Mouse (Mus musculus) megakaryocyte, embryonic 14.5 days (primary cell): ENCODE results near the gene Il11. TPM values are rescaled to one million over a fixed set of nuclear protein-coding genes. Genes with fewer than 3 reads are reported as not detected.

ENCODE experiments used
- H3K27me3 ChIP-seq: replicated peaks from 2 replicates; pipeline ENCODE3; 2012; ENCODE audit warnings: inconsistent platforms
- H3K36me3 ChIP-seq: replicated peaks from 2 replicates; pipeline ENCODE3; 2012; ENCODE audit warnings: low read length, inconsistent platforms, mixed read lengths
- H3K4me1 ChIP-seq: 2 replicates; pipeline ENCODE4 v1.6.1; 2012; ENCODE audit warnings: inconsistent platforms
- H3K4me3 ChIP-seq: replicated peaks from 2 replicates; pipeline ENCODE3; 2012; ENCODE audit warnings: moderate library complexity, mild to moderate bottlenecking, inconsistent platforms
- H3K9me3 ChIP-seq: 2 replicates; pipeline ENCODE4 v1.6.1; 2012; ENCODE audit warnings: inconsistent platforms
- FLI1 ChIP-seq: IDR thresholded peaks from 2 replicates; pipeline ENCODE4 v1.6.1; 2012; ENCODE audit warnings: low read length, inconsistent platforms, mixed read lengths
- GATA1 ChIP-seq: IDR thresholded peaks from 3 replicates; pipeline ENCODE4 v1.6.1; 2012; ENCODE audit warnings: mixed read lengths, low read length, inconsistent platforms, borderline replicate concordance
- polyA plus RNA-seq: library from polyadenylated mRNA; stranded (reverse); fragments of >175 nt; gene quantifications from 2 replicates; pipeline ENCODE4 v1.2.3, GENCODE M21; 2012; ENCODE audit warnings: low replicate concordance; ENCODE audit not compliant: insufficient read depth

Il11 gene
- polyA plus RNA-seq, 1 experiment = 0.26 TPM

DNA sequence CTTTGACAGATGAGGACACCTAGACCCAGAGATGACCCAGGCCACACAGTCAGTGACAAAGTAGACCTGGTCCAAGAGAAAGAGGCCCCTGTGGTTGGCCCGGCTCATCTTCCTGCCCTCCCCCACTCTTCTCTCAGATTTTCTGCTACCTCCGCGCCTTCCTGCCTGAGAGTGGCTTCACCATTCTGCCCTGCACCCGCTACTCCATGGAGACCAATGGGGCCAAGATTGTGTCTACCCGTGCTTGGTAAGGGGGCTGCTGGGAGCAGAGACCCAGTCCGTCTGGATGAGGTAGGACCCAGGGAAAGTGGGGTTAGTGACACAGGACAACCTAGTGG lies 40.2 kb downstream of the Il11 start:
- Histone ChIP-seq H3K27me3 (no peaks in the 10 kb centered on the region), H3K4me3 (peak overlapping the region; percentile 59), H3K9me3 (no peaks in the 10 kb centered on the region), H3K4me1 (peaks cover 74% of the 10 kb centered on the region), H3K36me3 (peaks cover 63% of the 10 kb centered on the region)
- TF ChIP-seq FLI1 = no peak
- TF ChIP-seq GATA1 = no peak

DNA sequence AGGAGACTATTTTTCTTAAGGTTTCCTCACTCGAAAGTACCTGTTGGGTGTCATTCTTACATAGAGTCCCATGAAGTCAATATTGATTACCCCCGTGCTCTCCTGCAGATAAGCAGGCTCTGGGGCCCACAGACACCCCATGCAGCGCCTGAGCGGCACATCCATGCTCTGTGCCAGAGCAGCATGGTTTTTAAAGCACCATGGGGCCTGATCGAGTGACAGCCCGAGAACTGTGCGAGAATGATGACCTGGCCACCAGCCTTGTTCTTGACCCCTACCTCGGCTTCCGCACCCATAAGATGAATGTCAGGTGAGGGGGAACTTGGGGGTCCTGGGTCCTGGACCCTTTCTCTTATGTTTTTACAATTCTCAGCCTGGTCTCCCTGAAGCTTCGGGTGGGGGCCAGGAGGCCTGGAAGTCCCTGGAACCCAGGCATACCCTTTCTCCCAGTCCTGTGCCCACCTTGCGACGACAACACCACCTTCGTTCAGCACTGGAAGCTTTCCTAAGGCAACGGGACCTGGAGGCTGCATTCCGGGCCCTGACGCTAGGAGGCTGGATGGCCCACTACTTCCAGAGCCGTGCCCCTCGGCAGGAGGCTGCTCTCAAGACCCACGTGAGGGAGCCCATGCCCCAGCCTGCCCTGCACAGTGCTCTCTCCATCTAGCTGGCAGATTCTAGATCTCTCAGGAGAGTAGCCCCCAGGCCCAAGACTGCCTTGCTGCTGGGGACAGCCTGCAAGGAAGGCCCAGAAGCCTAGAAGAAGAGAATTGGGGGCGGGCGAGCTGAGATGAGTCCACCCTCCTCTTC lies 40.8 kb downstream of the Il11 start:
- Histone ChIP-seq H3K36me3 (peaks cover 58% of the 10 kb centered on the region), H3K4me1 (peaks cover 68% of the 10 kb centered on the region), H3K9me3 (no peaks in the 10 kb centered on the region), H3K27me3 (no peaks in the 10 kb centered on the region), H3K4me3 (peak overlapping the region; percentile 94)
- TF ChIP-seq FLI1 (no peak), GATA1 (no peak)

DNA sequence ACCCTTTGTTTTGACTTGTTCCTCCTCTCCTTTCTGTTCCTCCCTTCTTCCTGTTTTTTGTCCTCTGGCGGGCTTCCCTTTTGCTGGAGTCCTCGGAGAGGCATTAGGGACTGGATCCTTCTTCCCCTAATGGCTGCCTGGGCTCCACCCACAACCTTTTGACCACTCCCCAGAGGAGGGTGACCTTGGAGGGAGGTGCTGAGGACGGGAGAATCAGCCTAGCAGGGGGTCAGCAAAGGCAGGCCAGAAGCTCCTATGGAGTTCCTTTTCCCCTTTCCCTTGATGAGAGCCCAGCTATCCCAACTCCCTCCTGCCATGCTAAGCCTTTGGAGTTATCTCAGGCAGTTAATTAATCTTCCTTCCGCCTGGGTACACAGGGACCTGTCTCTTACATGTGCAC lies 41.5 kb downstream of the Il11 start:
- TF ChIP-seq GATA1 (no peak), FLI1 (no peak)
- Histone ChIP-seq H3K27me3 (no peaks in the 10 kb centered on the region), H3K36me3 (peaks cover 50% of the 10 kb centered on the region), H3K4me1 (peaks cover 61% of the 10 kb centered on the region), H3K9me3 (no peaks in the 10 kb centered on the region), H3K4me3 (peak overlapping the region; percentile 94)

DNA sequence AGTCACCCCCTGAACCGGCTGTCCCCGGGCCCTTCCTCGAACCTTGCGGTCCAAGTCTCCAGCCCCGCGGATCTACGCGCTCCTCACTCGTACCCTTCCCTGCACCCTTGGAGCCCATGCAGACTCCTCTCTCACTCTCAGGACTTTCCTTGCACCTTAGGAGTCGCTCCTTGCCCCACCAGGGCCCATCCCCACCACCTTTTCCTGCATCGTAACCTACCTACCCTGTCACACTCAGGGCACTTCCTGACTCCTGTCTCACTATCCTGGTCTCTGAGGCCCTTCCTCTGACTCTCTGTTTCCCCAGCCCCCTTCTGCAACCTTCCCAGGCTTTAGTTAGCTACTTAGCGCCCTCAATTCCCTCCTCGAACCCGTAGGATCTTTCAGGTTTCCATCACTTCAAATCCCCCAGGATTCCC lies 42.3 kb downstream of the Il11 start:
- peaks cover 42% of the 10 kb centered on the region for H3K36me3 ChIP-seq
- peak overlapping the region; percentile 94 for H3K4me3 ChIP-seq
- H3K4me1 ChIP-seq = peaks cover 53% of the 10 kb centered on the region
- no peaks in the 10 kb centered on the region for H3K9me3 ChIP-seq
- H3K27me3 ChIP-seq = no peaks in the 10 kb centered on the region
- no peak for TF ChIP-seq FLI1
- TF ChIP-seq GATA1 = no peak

DNA sequence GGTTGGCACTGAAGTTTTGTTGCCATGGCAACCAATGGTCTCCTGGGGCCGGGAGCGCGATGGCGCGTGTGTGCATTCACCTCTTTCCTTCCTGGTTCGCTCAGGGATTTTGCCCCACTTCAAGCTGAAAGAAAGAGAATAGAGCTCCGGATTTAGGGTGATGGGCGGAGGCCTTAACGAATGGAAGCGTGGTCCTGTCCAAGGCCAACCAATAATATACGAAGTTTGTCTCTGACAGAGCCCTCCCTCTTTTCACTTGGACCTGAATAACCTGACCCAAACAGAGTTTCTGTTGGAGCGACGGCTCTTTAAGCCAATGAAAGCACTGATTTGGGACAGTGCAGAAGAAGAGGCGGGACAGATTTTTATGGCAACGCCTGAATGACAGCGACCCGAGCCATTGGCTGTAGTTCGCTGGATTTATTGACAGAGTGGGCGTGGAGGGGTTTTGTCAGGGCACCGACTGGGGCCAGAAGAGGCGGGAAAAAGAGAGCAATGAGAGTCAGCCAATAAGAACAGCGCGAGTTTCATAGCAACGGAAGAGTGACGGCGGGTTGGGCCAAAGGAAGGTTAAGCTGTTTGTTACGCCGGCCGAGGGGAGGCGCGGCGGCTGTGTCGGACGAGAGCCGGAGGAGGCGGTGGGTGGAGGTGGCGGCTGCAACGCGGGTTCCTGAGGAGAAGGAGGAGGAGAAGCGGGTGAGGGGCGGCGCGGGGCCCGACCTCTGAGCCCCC lies 42.9 kb downstream of the Il11 start, which contains the start of gene Kmt5c:
Gene Kmt5c (plus strand): TSS at position 572 of the 732 bp plus-strand sequence.
- peaks cover 36% of the 10 kb centered on the region for H3K36me3 ChIP-seq
- TF ChIP-seq GATA1 (no peak), FLI1 (no peak)
- no peaks in the 10 kb centered on the region for H3K27me3 ChIP-seq
- peaks cover 48% of the 10 kb centered on the region for H3K4me1 ChIP-seq
- H3K4me3 ChIP-seq = peak within 1 kb of the TSS; percentile 94
- no peaks in the 10 kb centered on the region for H3K9me3 ChIP-seq

DNA sequence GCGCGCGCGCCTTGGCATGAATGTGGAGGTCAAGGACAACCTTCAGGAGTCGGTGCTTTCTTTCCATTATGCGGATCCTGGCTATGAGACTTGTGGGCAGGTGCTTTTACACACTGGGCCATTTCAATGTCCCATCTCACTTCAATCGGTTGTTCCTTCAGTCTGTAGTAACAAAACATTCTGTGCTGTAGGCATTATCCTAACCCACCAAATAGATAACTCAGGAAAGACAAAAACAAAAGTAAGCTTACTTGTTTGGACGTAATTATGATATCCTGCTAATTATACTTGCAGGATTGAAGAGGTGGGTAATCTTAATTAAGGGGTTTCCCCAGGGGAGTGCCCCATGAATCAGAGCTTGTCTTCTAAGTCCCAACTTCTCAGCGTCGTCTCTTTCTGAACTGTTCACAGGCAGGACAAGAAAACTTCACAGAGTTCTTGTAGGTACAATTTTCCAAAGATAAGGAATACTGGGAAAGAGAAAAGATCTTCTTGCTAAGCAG lies 43.6 kb downstream of the Il11 start:
- H3K27me3 ChIP-seq = no peaks in the 10 kb centered on the region
- H3K36me3 ChIP-seq = peaks cover 30% of the 10 kb centered on the region
- peak overlapping the region; percentile 94 for H3K4me3 ChIP-seq
- peaks cover 42% of the 10 kb centered on the region for H3K4me1 ChIP-seq
- no peaks in the 10 kb centered on the region for H3K9me3 ChIP-seq
- TF ChIP-seq FLI1 (no peak), GATA1 (no peak)

DNA sequence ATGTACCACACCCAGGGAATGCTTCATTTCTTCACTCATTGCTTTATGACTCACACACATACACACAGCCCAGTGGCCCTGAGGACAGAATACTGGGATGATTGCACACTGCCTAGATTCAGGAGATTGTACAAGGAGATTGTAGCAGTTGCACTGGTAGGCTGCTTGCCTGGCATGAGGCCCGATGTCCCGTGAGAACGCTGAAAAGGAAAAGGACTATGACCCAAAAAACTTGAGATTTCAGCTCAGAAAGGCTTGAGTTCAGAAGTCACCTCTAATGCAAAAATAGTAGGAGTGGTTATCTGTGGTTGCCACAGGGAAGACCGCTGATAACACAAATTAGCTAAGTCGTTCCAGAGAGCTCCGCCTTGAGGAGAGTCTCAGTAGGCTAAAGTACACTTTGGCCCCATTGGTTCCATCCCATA lies 49.7 kb downstream of the Il11 start:
- TF ChIP-seq FLI1 (no peak), GATA1 (no peak)
- Histone ChIP-seq H3K4me3 (no peak overlapping the region), H3K9me3 (no peaks in the 10 kb centered on the region), H3K4me1 (peaks cover 12% of the 10 kb centered on the region), H3K36me3 (no peaks in the 10 kb centered on the region), H3K27me3 (no peaks in the 10 kb centered on the region)

DNA sequence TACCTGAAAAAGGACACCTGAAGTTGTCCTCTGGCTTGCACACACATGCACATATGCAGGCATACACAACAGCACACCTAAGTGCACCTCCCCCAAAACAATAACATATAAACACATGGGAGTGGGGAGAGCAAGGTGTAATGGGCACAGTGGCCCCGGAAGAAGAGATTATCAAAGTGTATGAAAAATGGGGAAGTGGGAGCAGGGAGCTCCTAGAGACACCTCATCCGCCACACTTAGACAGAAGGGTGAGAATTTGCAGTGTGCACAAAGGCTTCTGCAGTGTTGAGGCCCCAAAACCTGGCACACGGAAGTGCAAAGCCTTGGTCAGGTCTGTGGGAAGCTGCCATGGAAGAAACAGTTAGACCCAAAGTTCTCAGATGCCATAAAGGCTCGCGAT lies 51.6 kb downstream of the Il11 start:
- TF ChIP-seq GATA1 (no peak), FLI1 (no peak)

DNA sequence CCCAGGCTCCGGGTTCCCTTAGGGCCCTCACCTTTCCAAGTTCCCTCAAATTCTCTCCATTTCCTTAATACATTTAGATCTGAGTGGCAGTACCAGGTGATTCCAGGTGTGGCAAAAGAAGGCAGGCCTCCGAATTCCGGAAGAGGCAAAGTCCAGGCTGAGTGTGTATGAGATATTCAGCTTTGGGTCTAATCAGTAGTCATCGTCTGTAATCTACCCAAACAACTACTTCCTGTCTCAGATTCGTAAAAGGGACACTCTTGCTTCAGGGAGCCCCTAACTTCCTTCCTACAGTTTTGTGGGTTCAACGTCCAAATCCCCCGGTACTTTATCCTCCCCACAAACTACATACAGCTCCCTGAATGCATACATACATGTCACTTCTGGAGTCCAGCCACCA lies 57.5 kb downstream of the Il11 start, which contains the start of gene Tmem150b:
Gene Tmem150b (minus strand): TSS at position 81 of the 400 bp plus-strand sequence.
- H3K4me3 ChIP-seq = peak within 1 kb of the TSS; percentile 86
- no peaks in the 10 kb centered on the region for H3K9me3 ChIP-seq
- H3K36me3 ChIP-seq = no peaks in the 10 kb centered on the region
- no peak for TF ChIP-seq FLI1
- no peak for TF ChIP-seq GATA1
- H3K27me3 ChIP-seq = no peaks in the 10 kb centered on the region
- H3K4me1 ChIP-seq = peaks cover 24% of the 10 kb centered on the region

More for the DNA sequence above, 51.6 kb downstream of the Il11 start:
- H3K36me3 ChIP-seq = no peaks in the 10 kb centered on the region
- no peaks in the 10 kb centered on the region for H3K9me3 ChIP-seq
- peaks cover 12% of the 10 kb centered on the region for H3K4me1 ChIP-seq
- H3K27me3 ChIP-seq = no peaks in the 10 kb centered on the region
- no peak overlapping the region for H3K4me3 ChIP-seq

DNA sequence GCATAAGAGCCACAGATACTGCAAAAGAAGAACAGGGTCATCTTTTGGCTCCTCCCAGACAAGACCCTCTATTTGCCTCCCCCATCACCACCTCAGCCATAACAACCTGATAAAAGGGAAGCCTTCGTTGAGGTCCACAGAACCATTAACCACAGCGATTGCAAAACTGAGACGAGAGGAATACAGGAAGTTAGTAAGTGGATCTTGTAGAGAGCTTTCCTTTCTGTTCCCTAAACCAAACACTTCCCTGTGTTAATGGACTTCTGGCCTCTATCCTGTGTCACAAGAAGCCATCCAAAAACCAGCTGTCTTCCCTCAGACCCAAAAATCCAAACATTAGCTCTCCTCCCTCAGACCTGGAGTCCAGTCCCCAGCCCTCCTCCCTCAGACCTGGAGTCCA lies 58.3 kb downstream of the Il11 start:
- TF ChIP-seq GATA1 (no peak), FLI1 (no peak)
- Histone ChIP-seq H3K9me3 (no peaks in the 10 kb centered on the region), H3K36me3 (no peaks in the 10 kb centered on the region)

More for the DNA sequence above, 58.3 kb downstream of the Il11 start:
- H3K27me3 ChIP-seq = no peaks in the 10 kb centered on the region
- peak overlapping the region; percentile 86 for H3K4me3 ChIP-seq
- peaks cover 27% of the 10 kb centered on the region for H3K4me1 ChIP-seq
